Mouse (Mus musculus): ENCODE results near the gene Zfp91. TPM values are rescaled to one million over a fixed set of nuclear protein-coding genes. Genes with fewer than 3 reads are reported as not detected.

Zfp91 gene
- polyA plus RNA-seq, 1 experiment from 2014 or later: 11.2 TPM

DNA sequence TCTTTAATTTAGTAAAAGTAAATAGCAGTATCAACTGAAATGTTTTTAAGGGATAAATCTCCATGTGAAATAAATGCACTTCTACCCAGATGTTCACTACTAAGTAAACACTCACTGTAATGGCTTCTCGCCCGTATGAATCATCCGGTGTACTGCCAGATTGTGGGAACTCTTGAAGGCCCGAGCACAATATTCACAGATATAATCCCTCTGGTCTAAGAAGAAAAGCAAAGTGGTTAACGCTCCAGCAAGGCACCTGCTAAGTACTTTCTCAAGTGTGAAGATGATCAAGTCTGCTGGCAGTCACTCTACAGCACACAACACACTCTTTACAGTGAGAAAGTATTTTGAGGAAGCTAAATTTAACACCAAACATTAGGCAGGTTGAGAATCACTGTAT, 25.0 kb downstream of the Zfp91 start:
- no peaks in the 10 kb centered on the region for H3K9me3 ChIP-seq (ENCODE audit: control insufficient read depth, low read length)
- no peaks in the 10 kb centered on the region for H3K4me1 ChIP-seq (ENCODE audit: control insufficient read depth, insufficient read depth, low read length)
- WGBS: 95% methylated on average over 5 of the region's 5 CpGs
- H3K27ac ChIP-seq (ENCODE audit: low read depth, low read length): no peak overlapping the region
- H3K9ac ChIP-seq (ENCODE audit: low read length): no peak overlapping the region
- no peak overlapping the region for H3K4me2 ChIP-seq (ENCODE audit: low read depth)
- H3K36me3 ChIP-seq (ENCODE audit: control insufficient read depth, insufficient read depth, low read length): peaks cover 9% of the 10 kb centered on the region
- H3K27me3 ChIP-seq (ENCODE audit: control insufficient read depth, insufficient read depth, low read length): no peaks in the 10 kb centered on the region
- ATAC-seq (ENCODE audit: insufficient read depth, low FRiP score, low TSS enrichment): no peak
- no peak overlapping the region for H3K4me3 ChIP-seq (ENCODE audit: low read depth, low read length)
- DNase-seq (ENCODE audit: low spot score): no peak

DNA sequence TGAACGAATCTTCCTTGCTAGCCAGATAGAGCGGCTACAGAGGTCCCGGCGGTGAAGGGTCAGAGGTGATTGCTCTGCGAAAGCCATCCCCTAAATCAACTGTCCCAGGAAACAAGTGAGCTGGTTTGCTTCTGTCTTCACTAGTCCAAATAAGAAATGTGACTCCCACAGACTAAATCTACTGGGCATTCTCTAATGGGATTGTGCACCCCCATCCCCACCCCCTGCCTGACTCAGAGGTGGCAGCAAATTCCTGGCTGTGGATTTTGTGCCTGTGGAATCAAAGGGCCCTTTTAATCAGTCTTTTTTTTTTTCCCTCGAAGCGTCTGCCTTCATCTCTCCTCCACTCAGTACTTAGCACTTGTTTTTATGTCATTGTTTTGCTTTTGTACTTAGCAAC, 30.6 kb downstream of the Zfp91 start, which contains the start of gene Cntf:
Gene Cntf (minus strand): TSS at position 325 of the 400 bp plus-strand sequence.
- Histone ChIP-seq H3K4me3 (ENCODE audit: low read depth, low read length) (no peak within 1 kb of the TSS), H3K9me3 (ENCODE audit: control insufficient read depth, low read length) (no peaks in the 10 kb centered on the region), H3K27me3 (ENCODE audit: control insufficient read depth, insufficient read depth, low read length) (no peaks in the 10 kb centered on the region), H3K27ac (ENCODE audit: low read depth, low read length) (no peak within 1 kb of the TSS), H3K4me1 (ENCODE audit: control insufficient read depth, insufficient read depth, low read length) (no peaks in the 10 kb centered on the region), H3K36me3 (ENCODE audit: control insufficient read depth, insufficient read depth, low read length) (peaks cover 7% of the 10 kb centered on the region), H3K9ac (ENCODE audit: low read length) (no peak within 1 kb of the TSS), H3K4me2 (ENCODE audit: low read depth) (no peak within 1 kb of the TSS)
- no peak for ATAC-seq (ENCODE audit: insufficient read depth, low FRiP score, low TSS enrichment)
- no peak for DNase-seq (ENCODE audit: low spot score)
- WGBS: 31% methylated on average over 7 of the region's 7 CpGs

DNA sequence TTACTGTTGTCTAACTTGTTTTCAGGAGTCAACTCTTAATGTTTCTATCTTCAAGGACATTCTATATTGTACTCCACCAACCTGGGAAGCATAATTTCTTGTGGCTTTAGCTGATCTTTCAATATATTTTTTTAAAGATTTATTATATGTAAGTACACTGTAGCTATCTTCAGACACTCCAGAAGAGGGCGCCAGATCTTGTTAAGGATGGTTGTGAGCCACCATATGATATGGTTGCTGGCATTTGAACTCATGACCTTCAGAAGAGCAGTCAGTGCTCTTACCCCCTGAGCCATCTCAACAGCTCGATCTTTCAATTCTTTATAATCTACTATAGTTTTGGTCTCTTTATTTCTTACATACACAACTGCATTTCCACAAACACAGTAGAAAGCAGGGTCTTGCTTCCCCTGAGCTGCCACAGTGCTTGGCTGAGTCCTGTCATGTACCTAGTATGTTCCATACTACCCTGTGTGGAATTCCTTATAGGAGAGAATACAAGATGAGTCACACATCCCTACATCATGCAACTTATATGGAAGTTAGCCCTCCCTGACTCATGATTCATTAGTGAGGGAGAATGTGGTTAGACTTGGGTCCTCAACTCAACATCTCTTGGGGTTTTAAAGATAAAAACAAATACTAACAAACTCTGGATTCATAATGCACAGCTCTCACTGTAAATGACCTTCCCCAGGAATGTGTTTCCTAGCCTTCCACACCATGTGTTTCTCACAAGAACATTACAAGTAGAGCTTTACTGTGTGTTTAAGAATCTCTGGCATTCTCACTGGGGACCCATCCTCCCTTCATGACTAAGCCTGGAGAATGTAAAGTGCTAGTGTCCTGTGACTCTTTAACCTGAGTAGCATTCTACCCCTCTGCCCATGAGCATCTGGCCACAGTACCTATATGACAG, 33.5 kb downstream of the Zfp91 start:
- H3K9ac ChIP-seq (ENCODE audit: low read length): no peak overlapping the region
- no peak overlapping the region for H3K27ac ChIP-seq (ENCODE audit: low read depth, low read length)
- WGBS: 61% methylated on average over 2 of the region's 2 CpGs
- no peaks in the 10 kb centered on the region for H3K9me3 ChIP-seq (ENCODE audit: control insufficient read depth, low read length)
- H3K4me2 ChIP-seq (ENCODE audit: low read depth): no peak overlapping the region
- no peaks in the 10 kb centered on the region; the same call in 1 of the 2 replicates for H3K36me3 ChIP-seq (ENCODE audit: control insufficient read depth, insufficient read depth, low read length)
- no peak overlapping the region for H3K4me3 ChIP-seq (ENCODE audit: low read depth, low read length)
- no peaks in the 10 kb centered on the region for H3K27me3 ChIP-seq (ENCODE audit: control insufficient read depth, insufficient read depth, low read length)
- H3K4me1 ChIP-seq (ENCODE audit: control insufficient read depth, insufficient read depth, low read length): no peaks in the 10 kb centered on the region
- DNase-seq (ENCODE audit: low spot score): no peak
- ATAC-seq (ENCODE audit: insufficient read depth, low FRiP score, low TSS enrichment): no peak

GRCm38 (mm10) chr19:12759656-12760055, 36.3 kb downstream of the Zfp91 start:
- H3K27me3 ChIP-seq (ENCODE audit: control insufficient read depth, insufficient read depth, low read length): no peaks in the 10 kb centered on the region
- H3K27ac ChIP-seq (ENCODE audit: low read depth, low read length): no peak overlapping the region
- no peak overlapping the region for H3K4me2 ChIP-seq (ENCODE audit: low read depth)
- no peak overlapping the region for H3K4me3 ChIP-seq (ENCODE audit: low read depth, low read length)
- H3K9me3 ChIP-seq (ENCODE audit: control insufficient read depth, low read length): no peaks in the 10 kb centered on the region
- 76% methylated on average over 2 of the region's 2 CpGs for WGBS
- no peaks in the 10 kb centered on the region for H3K4me1 ChIP-seq (ENCODE audit: control insufficient read depth, insufficient read depth, low read length)
- ATAC-seq (ENCODE audit: insufficient read depth, low FRiP score, low TSS enrichment): no peak
- no peaks in the 10 kb centered on the region; the same call in 1 of the 2 replicates for H3K36me3 ChIP-seq (ENCODE audit: control insufficient read depth, insufficient read depth, low read length)
- no peak overlapping the region for H3K9ac ChIP-seq (ENCODE audit: low read length)
- no peak for DNase-seq (ENCODE audit: low spot score)

DNA sequence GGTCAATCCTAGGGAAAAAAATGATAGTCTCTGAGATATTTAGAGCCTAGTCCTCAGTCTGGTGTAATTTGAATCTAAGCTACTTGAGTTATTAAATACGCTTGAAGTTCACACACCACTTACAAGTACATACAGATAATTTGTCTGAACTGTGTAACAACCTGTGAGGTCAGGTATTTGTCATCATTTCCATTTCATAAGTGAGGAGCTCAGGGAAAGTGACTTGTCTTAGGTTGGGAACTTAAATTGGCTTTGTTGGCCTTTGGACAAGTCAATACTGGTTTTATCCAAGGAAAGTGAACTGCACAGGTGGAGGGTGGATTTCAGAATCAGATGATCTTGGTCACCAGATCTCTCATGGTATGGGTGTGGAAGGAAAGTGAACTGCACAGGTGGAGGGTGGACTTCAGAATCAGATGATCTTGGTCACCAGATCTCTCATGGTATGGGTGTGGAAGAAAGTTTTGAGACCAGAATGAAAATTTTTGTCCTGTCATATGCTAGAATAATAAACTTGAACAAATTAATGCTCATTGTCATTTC, 36.9 kb downstream of the Zfp91 start:
- Histone ChIP-seq H3K9ac (ENCODE audit: low read length) (no peak overlapping the region), H3K9me3 (ENCODE audit: control insufficient read depth, low read length) (no peaks in the 10 kb centered on the region), H3K4me1 (ENCODE audit: control insufficient read depth, insufficient read depth, low read length) (no peaks in the 10 kb centered on the region), H3K36me3 (ENCODE audit: control insufficient read depth, insufficient read depth, low read length) (no peaks in the 10 kb centered on the region; the same call in 1 of the 2 replicates), H3K4me3 (ENCODE audit: low read depth, low read length) (no peak overlapping the region), H3K4me2 (ENCODE audit: low read depth) (no peak overlapping the region), H3K27me3 (ENCODE audit: control insufficient read depth, insufficient read depth, low read length) (no peaks in the 10 kb centered on the region), H3K27ac (ENCODE audit: low read depth, low read length) (no peak overlapping the region)
- ATAC-seq (ENCODE audit: insufficient read depth, low FRiP score, low TSS enrichment): no peak
- 91% methylated on average over 1 of the region's 1 CpGs for WGBS
- no peak for DNase-seq (ENCODE audit: low spot score)

GRCm38 (mm10) chr19:12756286-12756685, 39.6 kb downstream of the Zfp91 start:
- 87% methylated on average over 3 of the region's 3 CpGs for WGBS
- no peaks in the 10 kb centered on the region for H3K27me3 ChIP-seq (ENCODE audit: control insufficient read depth, insufficient read depth, low read length)
- DNase-seq (ENCODE audit: low spot score): no peak
- H3K36me3 ChIP-seq (ENCODE audit: control insufficient read depth, insufficient read depth, low read length): no peaks in the 10 kb centered on the region
- no peak overlapping the region for H3K27ac ChIP-seq (ENCODE audit: low read depth, low read length)
- H3K9ac ChIP-seq (ENCODE audit: low read length): no peak overlapping the region
- no peak for ATAC-seq (ENCODE audit: insufficient read depth, low FRiP score, low TSS enrichment)
- H3K9me3 ChIP-seq (ENCODE audit: control insufficient read depth, low read length): no peaks in the 10 kb centered on the region
- H3K4me1 ChIP-seq (ENCODE audit: control insufficient read depth, insufficient read depth, low read length): no peaks in the 10 kb centered on the region
- H3K4me3 ChIP-seq (ENCODE audit: low read depth, low read length): no peak overlapping the region
- H3K4me2 ChIP-seq (ENCODE audit: low read depth): no peak overlapping the region

DNA sequence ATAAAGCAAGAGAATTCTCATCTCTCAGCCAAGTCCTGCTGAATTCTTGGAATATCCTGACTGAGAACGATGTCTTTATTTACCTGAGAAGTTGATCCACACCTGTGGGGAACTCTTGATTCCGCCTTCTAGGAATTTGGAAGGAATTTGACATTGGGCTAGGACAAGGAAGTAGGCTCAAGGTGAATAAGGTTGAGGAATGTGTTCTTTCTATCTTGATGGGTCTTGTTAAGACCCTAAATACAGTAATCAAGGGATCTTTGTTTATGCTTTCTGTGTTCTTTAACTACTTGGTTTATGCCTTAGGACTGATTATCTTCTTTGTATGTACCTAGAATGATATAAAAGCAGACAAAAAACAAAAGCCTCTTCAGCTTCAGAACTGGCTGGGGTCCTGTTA, 64.0 kb downstream of the Zfp91 start:
- Histone ChIP-seq H3K4me2 (ENCODE audit: low read depth) (no peak overlapping the region), H3K4me3 (ENCODE audit: low read depth, low read length) (no peak overlapping the region), H3K9ac (ENCODE audit: low read length) (no peak overlapping the region), H3K27ac (ENCODE audit: low read depth, low read length) (no peak overlapping the region), H3K36me3 (ENCODE audit: control insufficient read depth, insufficient read depth, low read length) (no peaks in the 10 kb centered on the region), H3K27me3 (ENCODE audit: control insufficient read depth, insufficient read depth, low read length) (no peaks in the 10 kb centered on the region), H3K4me1 (ENCODE audit: control insufficient read depth, insufficient read depth, low read length) (no peaks in the 10 kb centered on the region), H3K9me3 (ENCODE audit: control insufficient read depth, low read length) (no peaks in the 10 kb centered on the region)
- DNase-seq (ENCODE audit: low spot score): no peak
- no peak for ATAC-seq (ENCODE audit: insufficient read depth, low FRiP score, low TSS enrichment)
- WGBS: 81% methylated on average over 2 of the region's 2 CpGs

GRCm38 (mm10) chr19:12731036-12731435, 64.9 kb downstream of the Zfp91 start:
- Histone ChIP-seq H3K4me3 (ENCODE audit: low read depth, low read length) (no peak overlapping the region), H3K4me1 (ENCODE audit: control insufficient read depth, insufficient read depth, low read length) (no peaks in the 10 kb centered on the region), H3K4me2 (ENCODE audit: low read depth) (no peak overlapping the region), H3K9me3 (ENCODE audit: control insufficient read depth, low read length) (no peaks in the 10 kb centered on the region), H3K9ac (ENCODE audit: low read length) (no peak overlapping the region), H3K27ac (ENCODE audit: low read depth, low read length) (no peak overlapping the region), H3K27me3 (ENCODE audit: control insufficient read depth, insufficient read depth, low read length) (no peaks in the 10 kb centered on the region), H3K36me3 (ENCODE audit: control insufficient read depth, insufficient read depth, low read length) (no peaks in the 10 kb centered on the region)
- DNase-seq (ENCODE audit: low spot score): no peak
- WGBS: 48% methylated on average over 1 of the region's 1 CpGs
- ATAC-seq (ENCODE audit: insufficient read depth, low FRiP score, low TSS enrichment): no peak

GRCm38 (mm10) chr19:12725851-12726250, 70.1 kb downstream of the Zfp91 start:
- no peak for ATAC-seq (ENCODE audit: insufficient read depth, low FRiP score, low TSS enrichment)
- H3K4me2 ChIP-seq (ENCODE audit: low read depth): no peak overlapping the region
- H3K36me3 ChIP-seq (ENCODE audit: control insufficient read depth, insufficient read depth, low read length): no peaks in the 10 kb centered on the region
- 87% methylated on average over 1 of the region's 1 CpGs for WGBS
- H3K9me3 ChIP-seq (ENCODE audit: control insufficient read depth, low read length): no peaks in the 10 kb centered on the region
- H3K4me3 ChIP-seq (ENCODE audit: low read depth, low read length): no peak overlapping the region
- H3K4me1 ChIP-seq (ENCODE audit: control insufficient read depth, insufficient read depth, low read length): no peaks in the 10 kb centered on the region
- no peaks in the 10 kb centered on the region for H3K27me3 ChIP-seq (ENCODE audit: control insufficient read depth, insufficient read depth, low read length)
- no peak overlapping the region for H3K27ac ChIP-seq (ENCODE audit: low read depth, low read length)
- H3K9ac ChIP-seq (ENCODE audit: low read length): no peak overlapping the region
- no peak for DNase-seq (ENCODE audit: low spot score)

All from neural tube, embryonic 11.5 days (tissue).